Mouse (Mus musculus): ENCODE data around the gene Zfp523. TPM values are rescaled to one million over a fixed set of nuclear protein-coding genes. Genes with fewer than 3 reads are reported as not detected.

The Zfp523 gene
- polyA plus RNA-seq, 1 experiment from 2014 or later = 37.3 TPM

- Histone ChIP-seq H3K4me2 (replicated peaks; ENCODE audit: low read depth, low read length) (peak overlapping the region; percentile 99), H3K36me3 (ENCODE audit: control insufficient read depth, insufficient read depth, low read length) (no peaks in the 10 kb centered on the region), H3K4me1 (ENCODE audit: control insufficient read depth, insufficient read depth, low read length) (peaks cover 4% of the 10 kb centered on the region; the same call in 1 of the 2 replicates), H3K9me3 (ENCODE audit: control insufficient read depth, low read depth, low read length) (no peaks in the 10 kb centered on the region), H3K9ac (replicated peaks; ENCODE audit: low read depth, low read length) (peak overlapping the region; percentile 58), H3K27ac (ENCODE audit: low read length) (peak overlapping the region; percentile 88), H3K4me3 (ENCODE audit: low read depth, low read length) (peak overlapping the region; percentile 49), H3K27me3 (ENCODE audit: control insufficient read depth, insufficient read depth, low read length) (no peaks in the 10 kb centered on the region)
- peak; percentile 93 for ATAC-seq (ENCODE audit: insufficient number of reproducible peaks, insufficient read depth, low FRiP score, low read depth)
- WGBS = 2% methylated on average over 46 of the region's 46 CpGs
Observed at GRCm38 (mm10) chr17:28223561-28224391, 46.8 kb downstream of the Zfp523 start.

DNA sequence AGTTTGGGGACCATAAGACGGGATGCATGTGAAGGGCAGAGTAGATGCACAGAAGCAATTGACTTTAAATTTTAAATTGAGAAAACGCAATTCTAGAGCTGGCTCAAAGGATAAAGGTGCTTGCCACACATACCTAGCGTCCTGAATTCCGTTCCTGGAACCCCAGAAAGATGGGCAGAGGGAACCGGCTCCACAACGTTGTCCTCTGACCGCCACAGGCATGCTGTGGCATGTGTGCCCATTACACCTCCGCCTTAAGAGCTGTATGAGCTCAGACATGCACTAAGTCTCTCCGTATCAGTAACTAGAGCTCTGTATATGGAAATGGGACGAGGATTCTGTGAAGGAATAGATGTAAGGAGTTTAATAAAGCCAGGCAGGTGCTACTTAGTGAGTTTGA, 47.7 kb downstream of the Zfp523 start:
- Histone ChIP-seq H3K9me3 (ENCODE audit: control insufficient read depth, low read depth, low read length) (no peaks in the 10 kb centered on the region), H3K9ac (replicated peaks; ENCODE audit: low read depth, low read length) (no peak overlapping the region), H3K4me3 (ENCODE audit: low read depth, low read length) (no peak overlapping the region), H3K27ac (ENCODE audit: low read length) (no peak overlapping the region; the same call in 1 of the 2 replicates), H3K4me2 (replicated peaks; ENCODE audit: low read depth, low read length) (no peak overlapping the region), H3K36me3 (ENCODE audit: control insufficient read depth, insufficient read depth, low read length) (no peaks in the 10 kb centered on the region), H3K4me1 (ENCODE audit: control insufficient read depth, insufficient read depth, low read length) (peaks cover 4% of the 10 kb centered on the region; the same call in 1 of the 2 replicates), H3K27me3 (ENCODE audit: control insufficient read depth, insufficient read depth, low read length) (no peaks in the 10 kb centered on the region)
- no peak for ATAC-seq (ENCODE audit: insufficient number of reproducible peaks, insufficient read depth, low FRiP score, low read depth)
- 79% methylated on average over 10 of the region's 10 CpGs for WGBS

GRCm38 (mm10) chr17:28226014-28226413, 49.1 kb downstream of the Zfp523 start:
- no peak overlapping the region for H3K27ac ChIP-seq (ENCODE audit: low read length)
- no peaks in the 10 kb centered on the region for H3K9me3 ChIP-seq (ENCODE audit: control insufficient read depth, low read depth, low read length)
- peak overlapping the region; percentile 15; the same call in 1 of the 2 replicates for H3K4me3 ChIP-seq (ENCODE audit: low read depth, low read length)
- H3K4me2 ChIP-seq (replicated peaks; ENCODE audit: low read depth, low read length) = peak overlapping the region; percentile 42
- 0% methylated on average over 21 of the region's 21 CpGs for WGBS
- peak; percentile 39; the same call in 1 of the 2 replicates for ATAC-seq (ENCODE audit: insufficient number of reproducible peaks, insufficient read depth, low FRiP score, low read depth)
- H3K36me3 ChIP-seq (ENCODE audit: control insufficient read depth, insufficient read depth, low read length) = no peaks in the 10 kb centered on the region
- no peak overlapping the region for H3K9ac ChIP-seq (replicated peaks; ENCODE audit: low read depth, low read length)
- no peaks in the 10 kb centered on the region for H3K27me3 ChIP-seq (ENCODE audit: control insufficient read depth, insufficient read depth, low read length)
- peaks cover 4% of the 10 kb centered on the region; the same call in 1 of the 2 replicates for H3K4me1 ChIP-seq (ENCODE audit: control insufficient read depth, insufficient read depth, low read length)

DNA sequence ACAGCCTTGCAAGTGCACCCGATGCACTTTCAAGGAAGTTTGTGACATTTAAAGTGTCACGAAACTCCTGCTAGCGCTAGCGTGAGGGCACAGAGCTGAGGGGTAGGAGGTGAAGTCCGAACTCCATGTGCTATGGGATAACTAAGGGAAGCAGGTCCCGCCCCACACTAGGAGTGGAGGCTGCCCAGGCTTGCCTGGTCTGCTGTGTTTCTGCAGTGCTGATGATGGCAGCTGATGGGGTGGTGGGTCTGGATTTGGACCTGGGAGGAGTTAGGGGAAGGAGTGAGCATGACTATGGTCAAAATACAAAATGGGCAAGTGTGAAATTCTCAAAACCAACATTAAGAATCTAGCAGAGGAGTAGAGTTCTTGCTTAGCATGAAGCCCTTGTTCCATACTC, 53.6 kb downstream of the Zfp523 start:
- WGBS = 72% methylated on average over 6 of the region's 6 CpGs
- no peaks in the 10 kb centered on the region for H3K9me3 ChIP-seq (ENCODE audit: control insufficient read depth, low read depth, low read length)
- H3K27ac ChIP-seq (ENCODE audit: low read length) = no peak overlapping the region
- H3K4me1 ChIP-seq (ENCODE audit: control insufficient read depth, insufficient read depth, low read length) = peaks cover 9% of the 10 kb centered on the region; the same call in 1 of the 2 replicates
- H3K36me3 ChIP-seq (ENCODE audit: control insufficient read depth, insufficient read depth, low read length) = no peaks in the 10 kb centered on the region
- no peak overlapping the region for H3K4me3 ChIP-seq (ENCODE audit: low read depth, low read length)
- no peak overlapping the region for H3K4me2 ChIP-seq (replicated peaks; ENCODE audit: low read depth, low read length)
- no peaks in the 10 kb centered on the region for H3K27me3 ChIP-seq (ENCODE audit: control insufficient read depth, insufficient read depth, low read length)
- no peak for ATAC-seq (ENCODE audit: insufficient number of reproducible peaks, insufficient read depth, low FRiP score, low read depth)
- no peak overlapping the region for H3K9ac ChIP-seq (replicated peaks; ENCODE audit: low read depth, low read length)

GRCm38 (mm10) chr17:28231026-28231736, 54.3 kb downstream of the Zfp523 start:
- H3K27me3 ChIP-seq (ENCODE audit: control insufficient read depth, insufficient read depth, low read length) = no peaks in the 10 kb centered on the region
- H3K4me3 ChIP-seq (ENCODE audit: low read depth, low read length) = no peak overlapping the region
- peaks cover 9% of the 10 kb centered on the region; the same call in 1 of the 2 replicates for H3K4me1 ChIP-seq (ENCODE audit: control insufficient read depth, insufficient read depth, low read length)
- H3K4me2 ChIP-seq (replicated peaks; ENCODE audit: low read depth, low read length) = no peak overlapping the region
- ATAC-seq (ENCODE audit: insufficient number of reproducible peaks, insufficient read depth, low FRiP score, low read depth) = no peak
- no peaks in the 10 kb centered on the region for H3K9me3 ChIP-seq (ENCODE audit: control insufficient read depth, low read depth, low read length)
- no peaks in the 10 kb centered on the region for H3K36me3 ChIP-seq (ENCODE audit: control insufficient read depth, insufficient read depth, low read length)
- H3K27ac ChIP-seq (ENCODE audit: low read length) = no peak overlapping the region
- 85% methylated on average over 18 of the region's 18 CpGs for WGBS
- H3K9ac ChIP-seq (replicated peaks; ENCODE audit: low read depth, low read length) = no peak overlapping the region

DNA sequence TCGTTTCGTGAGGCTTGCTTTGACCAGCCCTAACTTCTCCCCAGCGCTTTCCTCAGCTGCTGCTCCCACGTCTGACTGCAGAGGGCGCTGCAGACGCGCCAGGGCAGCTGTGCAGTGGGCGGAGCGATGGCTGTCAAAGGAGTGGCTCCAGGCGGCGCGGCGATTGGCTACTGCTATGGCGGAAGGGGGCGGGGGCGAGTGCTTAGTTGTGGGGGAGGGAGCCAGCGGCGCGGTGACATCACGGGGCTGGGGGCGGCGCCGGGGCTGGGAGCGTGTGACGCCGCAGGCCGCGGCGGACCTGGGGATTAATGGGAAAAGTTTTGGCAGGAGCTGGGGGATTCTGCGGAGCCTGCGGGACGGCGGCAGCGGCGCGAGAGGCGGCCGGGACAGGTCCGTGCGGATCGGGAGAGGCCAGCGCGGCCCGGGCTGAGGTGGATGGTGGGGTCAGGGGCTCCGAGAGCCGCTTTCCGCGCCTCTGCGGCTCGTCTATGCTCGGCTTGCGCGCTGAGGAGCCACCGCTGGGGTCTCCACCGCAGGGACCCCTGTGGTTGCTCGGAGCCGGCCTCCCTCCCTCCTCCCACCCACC, 55.6 kb downstream of the Zfp523 start, which contains the start of gene Ppard:
Ppard (plus strand) TSS at position 226 of the 586 bp plus-strand sequence.
- ATAC-seq (ENCODE audit: insufficient number of reproducible peaks, insufficient read depth, low FRiP score, low read depth) = peak; percentile 92
- peak within 1 kb of the TSS; percentile 88 for H3K4me2 ChIP-seq (replicated peaks; ENCODE audit: low read depth, low read length)
- H3K27ac ChIP-seq (ENCODE audit: low read length) = peak within 1 kb of the TSS; percentile 73; the same call in 1 of the 2 replicates
- under 1% methylated on average over 57 of the region's 57 CpGs for WGBS
- H3K9me3 ChIP-seq (ENCODE audit: control insufficient read depth, low read depth, low read length) = no peaks in the 10 kb centered on the region
- peak within 1 kb of the TSS; percentile 79 for H3K9ac ChIP-seq (replicated peaks; ENCODE audit: low read depth, low read length)
- no peaks in the 10 kb centered on the region for H3K27me3 ChIP-seq (ENCODE audit: control insufficient read depth, insufficient read depth, low read length)
- H3K4me1 ChIP-seq (ENCODE audit: control insufficient read depth, insufficient read depth, low read length) = peaks cover 9% of the 10 kb centered on the region; the same call in 1 of the 2 replicates
- peak within 1 kb of the TSS; percentile 74 for H3K4me3 ChIP-seq (ENCODE audit: low read depth, low read length)
- H3K36me3 ChIP-seq (ENCODE audit: control insufficient read depth, insufficient read depth, low read length) = no peaks in the 10 kb centered on the region

DNA sequence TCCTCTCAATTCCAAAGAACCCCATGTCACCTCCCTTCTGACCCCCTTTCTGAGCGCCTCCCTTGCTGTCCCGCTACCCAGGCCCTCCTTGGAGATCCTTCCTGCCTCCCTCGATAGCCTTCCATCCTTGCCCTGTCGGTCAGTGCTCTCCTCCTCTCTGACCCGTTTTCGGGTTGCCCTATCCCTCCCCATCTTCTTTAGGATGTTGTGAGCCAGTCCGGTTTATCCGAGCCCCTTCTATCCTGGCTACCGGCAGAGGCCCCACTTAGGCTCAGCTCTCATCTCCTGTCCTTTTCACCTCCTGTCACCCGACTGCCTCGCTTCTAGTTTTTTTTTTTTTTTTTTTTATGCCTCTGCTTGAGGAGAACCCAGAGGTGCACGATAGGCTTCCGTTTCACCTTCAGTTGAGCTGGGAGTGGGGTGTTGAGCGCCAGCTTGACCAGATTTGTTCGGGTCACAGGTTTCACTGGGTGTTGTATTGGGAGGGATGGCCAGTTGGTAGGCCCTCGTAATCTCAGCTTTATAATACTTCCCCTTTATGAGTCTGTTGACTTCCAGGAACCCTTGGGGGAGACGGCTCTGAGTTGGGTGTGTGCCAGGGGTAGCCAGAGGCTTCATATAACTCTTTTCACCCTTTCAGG, 56.3 kb downstream of the Zfp523 start:
- H3K4me1 ChIP-seq (ENCODE audit: control insufficient read depth, insufficient read depth, low read length) = peaks cover 9% of the 10 kb centered on the region; the same call in 1 of the 2 replicates
- H3K27me3 ChIP-seq (ENCODE audit: control insufficient read depth, insufficient read depth, low read length) = no peaks in the 10 kb centered on the region
- peak overlapping the region; percentile 73; the same call in 1 of the 2 replicates for H3K27ac ChIP-seq (ENCODE audit: low read length)
- H3K4me3 ChIP-seq (ENCODE audit: low read depth, low read length) = peak overlapping the region; percentile 74
- H3K9me3 ChIP-seq (ENCODE audit: control insufficient read depth, low read depth, low read length) = no peaks in the 10 kb centered on the region
- H3K9ac ChIP-seq (replicated peaks; ENCODE audit: low read depth, low read length) = peak overlapping the region; percentile 79
- H3K36me3 ChIP-seq (ENCODE audit: control insufficient read depth, insufficient read depth, low read length) = no peaks in the 10 kb centered on the region
- H3K4me2 ChIP-seq (replicated peaks; ENCODE audit: low read depth, low read length) = peak overlapping the region; percentile 88
- WGBS = 8% methylated on average over 16 of the region's 17 CpGs
- ATAC-seq (ENCODE audit: insufficient number of reproducible peaks, insufficient read depth, low FRiP score, low read depth) = no peak

DNA sequence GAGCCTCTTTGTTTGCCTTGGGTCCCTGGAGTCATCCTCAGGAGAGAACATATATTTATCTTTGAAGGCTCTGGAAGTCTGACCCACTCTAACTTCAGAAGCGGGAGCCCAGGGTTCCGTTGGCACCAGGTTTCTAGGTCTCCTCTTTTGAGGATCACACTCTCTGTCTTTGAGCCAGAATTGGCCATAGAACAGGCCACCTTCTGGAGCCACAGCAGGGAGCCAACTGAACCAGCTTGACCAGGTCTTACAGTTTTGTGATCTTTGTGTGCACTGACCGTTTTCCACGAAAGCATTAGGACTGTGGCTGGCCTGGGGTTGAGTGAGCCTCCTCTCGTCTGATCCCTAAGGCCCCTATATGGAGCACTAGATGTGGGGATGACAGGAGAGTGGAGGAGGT, 57.7 kb downstream of the Zfp523 start:
- H3K9me3 ChIP-seq (ENCODE audit: control insufficient read depth, low read depth, low read length) = no peaks in the 10 kb centered on the region
- ATAC-seq (ENCODE audit: insufficient number of reproducible peaks, insufficient read depth, low FRiP score, low read depth) = no peak
- H3K9ac ChIP-seq (replicated peaks; ENCODE audit: low read depth, low read length) = no peak overlapping the region
- H3K4me1 ChIP-seq (ENCODE audit: control insufficient read depth, insufficient read depth, low read length) = peaks cover 9% of the 10 kb centered on the region; the same call in 1 of the 2 replicates
- 85% methylated on average over 5 of the region's 5 CpGs for WGBS
- H3K27ac ChIP-seq (ENCODE audit: low read length) = no peak overlapping the region
- no peaks in the 10 kb centered on the region; the same call in 1 of the 2 replicates for H3K36me3 ChIP-seq (ENCODE audit: control insufficient read depth, insufficient read depth, low read length)
- H3K27me3 ChIP-seq (ENCODE audit: control insufficient read depth, insufficient read depth, low read length) = no peaks in the 10 kb centered on the region
- H3K4me2 ChIP-seq (replicated peaks; ENCODE audit: low read depth, low read length) = no peak overlapping the region
- no peak overlapping the region for H3K4me3 ChIP-seq (ENCODE audit: low read depth, low read length)

Data from stomach, embryonic 14.5 days (tissue).